Mouse (Mus musculus) left cerebral cortex, postnatal 14 days (tissue): Measurements from ENCODE around the gene Sbno1. TPM values are rescaled to one million over a fixed set of nuclear protein-coding genes. Genes with fewer than 3 reads are reported as not detected.
"Not testable (repeated sequence)": the region's sequence is repeated elsewhere in the genome, so short reads cannot be mapped to it uniquely, and the experiment has no call there.

Source experiments
- DNase-seq, 2 experiments: peaks; one replicate each; pipeline ENCODE4 v3.0.0; 2021 to 2022; ENCODE audit warnings: low spot score in 2 of 2, mixed read lengths in 1 of 2
- intact Hi-C: fragments of 180-260 bp; cut with DNase I; formaldehyde crosslinking; loops from one replicate; pipeline ENCODE4 v1.15.1; 2025
- long read RNA-seq, 2 experiments: library from polyadenylated mRNA; stranded (forward); transcript quantifications; one replicate each; pipeline ENCODE4 v2.0.0; 2021
- total RNA-seq, 2 experiments: library from RNA; stranded (reverse); gene quantifications; 2 replicates each; pipeline ENCODE4 v1.2.3; 2021

Sbno1 gene
- total RNA-seq: 100 to 1,000 TPM; 139 to 153 TPM
- long read RNA-seq, experiment 1, full-length matches to known transcripts: 11 of 35 reads
- long read RNA-seq, experiment 1, partial matches to known transcripts: 11 of 35 reads
- long read RNA-seq, experiment 1, other reads (novel, unspliced or antisense): 13 of 35 reads
- long read RNA-seq, experiment 2, full-length matches to known transcripts: 12 of 33 reads
- long read RNA-seq, experiment 2, partial matches to known transcripts: 8 of 33 reads
- long read RNA-seq, experiment 2, other reads (novel, unspliced or antisense): 13 of 33 reads

DNA sequence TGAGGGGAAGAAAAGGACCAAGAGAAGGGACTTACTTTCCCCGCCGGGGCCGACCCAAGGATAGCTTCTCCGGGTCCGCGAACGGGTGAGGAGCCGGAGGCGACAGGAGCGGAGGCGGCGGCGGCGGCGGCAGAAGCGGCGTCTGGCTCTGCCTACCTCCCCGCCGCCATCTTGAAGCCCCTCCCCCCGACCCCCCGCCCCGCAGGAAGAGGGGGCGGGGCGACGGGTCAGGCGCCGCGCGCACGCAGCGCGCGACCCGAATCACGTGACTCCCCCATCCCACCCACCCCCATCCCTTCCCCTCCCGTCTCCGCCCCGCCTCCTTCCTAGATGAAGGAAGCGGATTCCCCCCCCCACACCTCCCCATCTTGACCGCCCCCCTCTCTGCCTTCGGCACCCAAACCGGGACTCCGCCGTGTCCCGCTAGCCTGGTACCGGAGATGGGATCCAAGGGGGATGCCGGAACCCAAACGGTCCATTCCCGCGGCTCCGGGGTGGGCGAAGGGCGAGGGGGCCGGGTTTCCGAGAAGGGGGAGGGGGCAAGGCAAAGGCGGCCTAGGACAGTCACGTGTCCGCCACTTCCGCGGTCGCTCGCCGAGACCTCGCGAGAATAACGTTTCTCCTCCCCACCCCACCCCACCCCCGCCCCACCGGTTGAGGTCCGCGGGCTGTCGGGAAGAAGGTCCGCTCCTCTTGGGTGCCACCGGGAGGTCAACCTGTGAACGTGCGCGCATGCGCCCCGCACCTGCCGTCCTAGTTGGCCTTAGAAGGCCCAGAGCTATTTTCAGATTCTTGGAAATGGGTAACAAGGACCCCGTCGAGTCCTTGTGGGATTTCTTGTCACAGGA lies at the start of gene Sbno1:
Sbno1 (minus strand) TSS at position 590 of the 848 bp plus-strand sequence.
- DNase-seq: peak; percentile 92 to 93
- intact Hi-C loops: no loop called here

DNA sequence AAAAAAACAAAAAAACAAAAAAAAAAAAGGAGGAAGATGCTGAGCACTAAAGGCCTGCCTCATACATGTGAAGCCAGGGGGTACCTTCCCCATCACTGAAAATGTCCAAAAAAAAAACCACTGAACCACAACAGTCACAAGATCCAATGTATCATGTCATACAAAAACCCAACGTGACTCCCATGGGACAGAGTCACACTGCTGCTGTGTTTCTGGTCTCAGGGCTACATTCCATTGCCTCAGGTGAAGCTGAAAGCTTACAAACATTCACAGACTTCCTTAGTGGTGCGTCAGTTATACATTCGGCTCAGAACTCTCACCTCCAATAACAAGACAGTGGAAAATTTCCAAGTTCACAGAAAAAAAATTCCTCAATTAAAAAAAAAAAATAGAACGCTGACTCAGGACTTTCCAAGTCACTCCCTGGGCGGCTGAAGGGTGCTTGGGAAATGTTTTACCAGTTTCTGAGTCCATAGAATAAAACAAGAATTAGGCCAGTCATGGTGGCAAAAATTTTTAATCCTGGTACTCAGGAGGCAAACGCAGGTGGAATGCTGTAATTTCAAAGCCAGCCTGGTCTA lies 44.9 kb upstream of the Sbno1 start:
- intact Hi-C loops: no loop called here
- DNase-seq: no peak

DNA sequence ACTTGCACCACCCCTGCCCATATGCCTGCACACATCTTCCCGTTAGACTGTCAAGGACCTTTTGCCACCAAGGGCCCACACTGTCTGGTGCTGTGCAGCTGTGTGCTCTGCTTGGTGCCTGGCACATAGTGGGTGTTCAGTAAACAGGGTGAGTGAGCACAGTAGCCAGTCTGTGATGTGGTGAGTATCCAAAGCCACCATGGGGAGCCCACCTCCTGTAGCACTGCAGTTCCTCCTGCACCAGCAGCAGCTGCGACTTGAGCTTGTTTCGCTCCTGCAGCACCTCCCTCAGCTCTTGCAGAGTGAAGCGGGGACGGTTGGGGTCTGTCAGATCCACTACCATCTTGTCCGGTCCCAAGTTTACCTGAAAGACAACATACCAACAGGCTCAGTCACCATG lies 43.7 kb upstream of the Sbno1 start:
- DNase-seq: no peak
- intact Hi-C loops: no loop called here

DNA sequence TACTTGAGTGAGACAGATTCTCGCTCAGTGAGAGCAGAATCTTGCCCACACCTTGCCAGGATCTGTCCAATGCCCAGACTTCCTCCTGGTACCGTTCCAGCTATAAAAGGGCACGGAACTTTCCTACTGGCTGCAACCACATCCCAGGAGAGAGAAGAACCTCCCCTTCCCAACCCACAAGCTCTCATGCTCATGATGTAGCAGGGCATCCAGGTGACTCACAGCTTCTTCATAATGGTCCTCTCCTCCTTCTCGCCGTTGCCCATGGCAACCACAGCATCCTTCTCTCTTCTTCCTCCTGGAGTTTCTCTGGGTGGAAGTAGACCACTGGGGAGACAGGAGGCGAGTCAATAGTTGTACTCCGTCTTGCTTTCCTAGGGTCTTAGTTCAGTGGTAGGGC lies 42.6 kb upstream of the Sbno1 start:
- intact Hi-C loops: no loop called here
- DNase-seq: no peak

DNA sequence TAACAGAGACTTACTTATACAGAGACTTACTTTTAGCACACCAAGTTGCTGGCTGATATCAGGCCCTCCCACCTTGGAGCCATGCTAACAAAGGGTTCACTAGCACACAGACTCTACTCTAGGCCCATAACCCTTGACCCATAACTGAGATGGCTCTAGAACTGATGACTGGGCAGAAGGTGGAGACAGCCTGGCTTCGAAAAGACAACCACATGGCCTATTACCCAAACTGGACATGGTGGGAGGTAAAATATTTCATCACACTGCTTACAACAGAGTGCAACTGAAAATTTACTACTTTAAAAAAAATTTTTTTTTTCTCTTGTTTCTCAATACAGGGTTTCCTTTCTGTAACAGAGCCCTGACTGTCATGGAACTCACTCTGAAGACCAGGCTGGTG lies 42.0 kb upstream of the Sbno1 start:
- intact Hi-C loops: no loop called here
- DNase-seq: no peak

DNA sequence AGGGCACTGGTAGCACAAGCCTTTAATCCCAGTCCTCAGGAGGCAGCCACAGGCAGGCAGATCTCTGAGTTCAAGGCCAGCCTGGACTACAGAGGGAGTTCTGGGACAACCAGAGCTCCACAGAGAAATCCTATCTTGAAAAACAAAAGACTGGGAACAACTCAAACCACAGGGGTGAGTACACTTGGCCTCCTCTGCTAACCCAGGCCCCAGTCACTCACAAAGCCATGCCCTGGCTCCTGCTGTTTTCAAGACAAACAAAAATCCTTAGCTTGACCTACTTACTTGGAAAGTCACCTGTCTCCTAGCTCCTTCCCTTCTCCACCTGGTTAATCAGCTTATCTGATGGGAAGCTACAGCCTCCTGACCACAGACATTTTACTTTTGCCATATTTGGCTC lies 39.1 kb upstream of the Sbno1 start:
- DNase-seq: no peak
- intact Hi-C loops: no loop called here

DNA sequence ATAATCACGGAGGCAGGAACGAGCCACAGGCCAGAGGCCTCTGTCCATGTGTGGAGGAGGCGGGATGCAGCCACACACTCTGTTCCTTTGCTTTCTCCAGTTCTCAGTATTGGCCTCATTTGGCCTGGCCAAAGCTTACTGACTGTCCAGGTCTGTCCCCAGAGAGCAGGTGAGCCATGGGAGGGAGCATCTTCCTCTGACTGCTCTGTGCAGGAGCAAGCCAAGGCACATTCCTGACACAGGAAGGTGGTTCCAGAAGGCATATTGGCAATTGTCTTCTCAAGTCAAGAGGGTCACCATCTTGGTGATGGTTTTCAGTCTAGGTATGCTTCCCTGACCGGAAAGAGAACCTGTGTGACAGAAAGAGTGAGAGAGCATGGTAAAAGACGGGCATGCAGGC lies 37.7 kb upstream of the Sbno1 start:
- no peak for DNase-seq
- intact Hi-C loops: no loop called here

DNA sequence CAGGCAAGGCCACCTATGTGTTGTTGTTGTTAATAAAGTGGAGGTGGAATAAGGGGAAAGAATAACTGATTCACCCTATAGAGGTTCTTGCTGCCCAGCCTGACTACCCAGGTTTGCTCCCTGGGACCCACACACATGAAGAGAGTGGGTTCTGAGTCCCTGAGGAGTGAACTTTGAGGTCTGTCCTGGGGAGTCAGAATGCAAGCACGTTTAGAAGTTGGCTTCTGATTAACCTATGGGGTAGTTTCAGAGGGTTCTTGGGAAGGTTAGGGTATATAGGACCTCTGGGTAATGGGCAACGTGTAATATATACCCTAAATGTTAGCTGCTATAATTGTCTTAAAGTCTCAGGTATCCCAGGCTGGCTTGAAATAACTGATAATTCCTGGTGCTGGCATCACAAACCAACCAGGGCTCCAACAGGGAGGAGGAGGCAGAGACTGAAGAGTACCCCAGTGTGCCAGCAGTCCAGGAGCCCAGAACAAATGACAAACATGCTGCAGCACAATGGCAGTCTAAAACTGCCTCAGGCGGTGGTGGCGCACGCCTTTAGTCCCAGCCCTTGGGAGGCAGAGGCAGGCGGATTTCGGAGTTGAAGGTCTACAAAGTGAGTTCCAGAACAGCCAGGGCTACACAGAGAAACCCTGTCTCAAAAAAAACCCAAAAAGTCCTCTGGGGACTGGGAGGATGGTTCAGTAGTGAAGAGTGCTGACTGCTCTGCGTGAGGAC lies 36.7 kb upstream of the Sbno1 start:
- DNase-seq: no peak
- intact Hi-C loops: no loop called here

DNA sequence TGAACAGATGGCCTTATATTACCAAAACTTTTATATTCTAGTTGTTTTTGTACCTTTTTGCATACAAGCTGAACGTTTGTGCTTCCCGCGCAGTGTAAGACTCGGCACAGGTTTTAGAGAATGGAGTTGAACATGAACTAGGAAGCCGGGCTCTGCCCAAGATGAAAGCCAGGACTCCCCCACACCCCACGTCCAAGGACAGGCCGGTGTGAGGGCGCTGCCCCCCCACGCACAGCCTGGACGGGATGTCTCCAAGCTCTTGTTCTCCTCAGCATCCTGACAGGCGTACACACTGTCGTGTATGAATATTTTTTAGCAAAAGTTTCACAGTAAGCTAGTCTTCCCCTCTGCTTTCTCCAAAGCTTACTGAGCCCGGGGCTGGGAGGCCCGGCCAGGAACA lies 35.1 kb upstream of the Sbno1 start:
- intact Hi-C loops, DNase-seq: not testable (repeated sequence)

DNA sequence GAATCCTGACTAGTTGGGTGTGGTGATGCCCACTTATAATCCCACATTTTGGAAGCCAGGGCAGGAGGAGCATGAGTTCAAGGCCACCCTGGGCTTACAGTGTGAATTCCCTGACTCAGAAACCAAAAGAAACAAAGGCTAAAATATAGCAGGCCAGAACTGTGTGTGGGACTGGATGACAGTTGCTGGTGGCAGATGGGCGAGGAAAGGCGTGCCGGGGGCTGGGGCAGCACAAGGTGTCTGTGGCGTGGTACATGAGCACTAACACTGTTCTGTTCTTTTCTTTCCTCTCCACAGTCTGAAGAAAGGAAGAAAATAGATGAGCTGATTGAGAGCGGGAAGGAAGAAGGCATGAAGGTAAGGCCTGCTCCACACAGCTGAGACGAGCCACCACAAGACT lies 31.0 kb upstream of the Sbno1 start:
- intact Hi-C loops: no loop called here
- no peak for DNase-seq

DNA sequence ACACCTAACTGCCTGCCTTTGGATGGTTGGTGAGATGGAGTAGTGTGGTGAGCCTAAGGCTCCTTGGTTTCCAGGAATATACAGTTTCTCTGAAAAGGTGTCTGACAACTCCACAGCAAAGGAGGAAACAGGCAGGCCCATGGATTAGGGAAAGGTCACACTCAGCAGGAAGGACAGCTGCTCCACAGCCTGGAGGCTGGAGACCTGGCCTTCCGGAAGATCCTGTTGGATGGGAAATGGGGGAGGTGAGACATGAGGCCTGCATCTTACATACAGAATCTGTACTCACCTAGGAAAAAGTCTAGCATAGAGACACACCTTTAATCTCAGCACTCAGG lies 28.2 kb upstream of the Sbno1 start:
- intact Hi-C loops: no loop called here
- no peak for DNase-seq

DNA sequence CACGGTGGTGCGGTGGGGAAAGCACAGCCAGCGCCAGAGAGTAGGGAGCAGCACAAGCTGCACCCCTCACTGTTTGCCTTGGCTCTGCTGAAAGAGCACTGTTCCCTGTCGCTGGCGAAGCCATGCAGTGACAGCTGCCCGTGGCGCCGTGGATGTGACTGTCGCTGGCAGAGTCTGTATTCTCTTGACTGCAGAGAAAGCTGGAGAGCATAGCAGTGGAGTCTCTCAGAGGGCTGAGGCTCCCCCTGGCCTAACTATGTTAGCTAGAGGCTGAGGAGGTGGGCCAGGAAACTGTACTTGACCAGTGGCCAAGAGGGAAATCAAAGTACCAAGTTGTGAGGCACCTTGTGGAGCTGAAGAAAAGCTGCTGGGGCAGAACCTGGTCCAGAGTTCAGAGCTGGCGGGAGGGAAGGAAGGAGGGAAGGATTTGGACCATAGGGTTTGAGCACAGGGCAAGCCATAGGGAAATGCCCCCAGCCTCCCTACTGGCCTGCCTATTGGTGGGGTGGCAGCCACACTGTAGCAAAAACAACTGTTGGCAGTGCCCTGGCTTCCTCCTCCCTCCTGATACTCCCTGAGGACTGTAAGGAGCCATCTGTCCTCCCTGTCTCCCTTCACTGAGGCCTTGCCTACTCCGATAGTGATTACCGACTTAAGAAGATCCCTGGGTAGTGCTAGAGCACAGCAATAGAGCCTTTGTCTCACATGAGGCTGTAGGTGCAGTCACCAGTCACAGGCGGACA lies 27.7 kb upstream of the Sbno1 start:
- peak; percentile 64 to 70 for DNase-seq
- intact Hi-C loops: no loop called here

DNA sequence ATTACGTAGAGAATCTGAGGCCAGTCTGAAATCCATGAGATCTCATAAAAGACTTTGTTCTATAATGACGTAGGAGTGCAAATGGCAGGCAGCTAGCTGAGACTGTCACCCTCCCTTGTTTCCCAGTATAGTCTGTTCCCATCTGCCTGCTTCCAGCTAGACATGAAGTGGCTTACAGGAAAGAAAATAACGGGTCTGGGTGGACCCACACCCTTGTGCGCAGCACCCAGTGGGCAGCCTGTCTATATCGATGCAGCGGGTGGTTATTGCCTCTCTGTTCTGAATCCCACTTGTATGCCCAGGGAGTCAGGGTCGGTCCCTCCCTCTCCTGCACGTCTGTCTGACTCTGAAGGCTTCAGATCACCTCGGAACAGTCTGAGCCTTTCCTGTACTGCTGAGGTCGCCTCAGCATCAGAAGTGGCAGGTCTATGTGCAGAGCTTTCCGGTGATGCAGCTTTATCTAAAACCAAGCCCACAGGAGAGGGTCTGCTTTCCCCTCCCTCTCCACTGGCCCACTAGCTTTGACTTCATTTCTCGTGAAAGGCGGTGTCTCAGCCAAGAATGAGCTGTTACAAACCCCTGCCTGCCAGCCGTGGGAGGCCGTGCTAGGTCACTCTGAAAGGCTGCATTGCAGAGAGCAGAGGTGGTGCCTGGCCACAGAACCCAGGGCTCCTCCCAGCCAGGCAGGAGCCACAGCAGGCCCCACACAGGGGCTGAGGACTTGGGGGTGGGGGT lies 26.9 kb upstream of the Sbno1 start:
- intact Hi-C loops: no loop called here
- peak in 1 of 2 experiments; percentile 51 for DNase-seq

DNA sequence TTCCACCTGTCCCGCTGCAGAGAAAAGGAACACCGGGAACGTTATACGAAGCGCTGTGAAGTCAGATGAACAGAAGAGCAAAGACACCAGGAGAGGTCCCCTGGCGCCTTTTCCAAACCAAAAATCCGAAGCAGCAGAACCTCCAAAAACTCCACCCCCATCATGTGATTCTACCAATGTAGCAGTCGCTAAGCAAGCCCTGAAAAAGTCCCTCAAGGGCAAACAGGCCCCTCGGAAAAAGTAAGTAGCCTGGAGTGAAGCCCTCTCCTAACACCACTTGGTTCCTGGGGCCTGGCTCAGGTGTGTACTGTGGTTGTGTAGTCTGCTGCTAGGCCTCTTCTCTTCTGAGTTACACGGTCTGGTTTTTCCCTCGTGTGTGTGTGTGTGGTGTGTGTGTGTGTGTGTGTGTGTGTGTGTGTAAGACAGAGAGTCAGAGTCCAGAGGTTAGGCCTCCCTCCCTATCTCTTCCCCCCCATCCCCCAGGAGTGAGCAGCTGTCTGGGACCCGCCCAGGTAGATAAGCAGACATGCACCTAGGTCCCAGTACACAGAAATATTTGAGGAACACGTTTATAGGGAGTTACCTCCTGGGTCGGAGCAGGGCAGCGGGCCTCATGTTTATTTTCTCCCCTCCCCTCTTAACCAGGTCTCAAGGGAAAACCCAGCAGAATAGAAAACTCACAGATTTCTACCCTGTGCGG lies 25.0 kb upstream of the Sbno1 start:
- DNase-seq: no peak
- intact Hi-C loops: no loop called here

DNA sequence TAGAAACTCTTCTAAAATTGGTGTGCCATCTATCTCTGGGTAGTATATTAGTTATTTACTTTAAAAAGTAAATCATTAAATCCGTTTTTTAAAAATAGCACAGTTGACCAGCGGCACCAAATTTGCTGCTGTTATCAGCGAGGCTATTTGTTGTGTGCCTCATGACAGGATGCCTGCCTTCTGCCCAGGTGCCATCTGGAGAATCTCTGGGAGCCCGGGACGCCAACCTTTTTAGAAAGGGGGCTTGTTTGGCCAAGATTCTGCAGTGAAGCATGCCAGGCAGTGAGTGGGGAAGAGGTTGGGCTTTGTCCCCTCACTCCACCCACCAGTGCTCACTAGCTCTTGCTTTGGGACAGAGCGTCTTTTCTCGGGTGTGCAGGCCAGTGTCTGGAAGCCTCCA lies 24.2 kb upstream of the Sbno1 start:
- DNase-seq: no peak
- intact Hi-C loops: no loop called here

DNA sequence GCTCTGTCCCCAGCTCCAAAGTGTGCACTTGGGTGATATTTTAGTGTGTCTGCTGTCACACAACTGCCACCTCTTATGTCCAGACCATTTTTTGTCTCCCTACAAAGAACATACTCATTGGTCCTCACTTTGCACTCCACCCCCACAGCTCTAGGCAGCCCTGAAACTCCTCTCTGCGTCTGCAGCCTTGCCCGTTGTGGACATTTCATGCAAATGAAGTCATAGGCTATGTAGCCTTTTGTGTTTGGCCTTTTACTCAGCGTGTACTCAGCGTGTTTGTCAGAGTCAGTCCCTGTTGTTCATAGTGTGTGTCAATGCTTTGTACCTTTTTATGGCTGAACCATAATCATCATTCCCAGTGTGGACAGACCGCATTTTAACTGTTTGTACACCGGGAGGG lies 23.7 kb upstream of the Sbno1 start:
- intact Hi-C loops: loop anchor here (5.0 kb wide), 1 partner anchor 33 kb away; the partner anchor contains the start of gene Snrnp35
- no peak for DNase-seq

DNA sequence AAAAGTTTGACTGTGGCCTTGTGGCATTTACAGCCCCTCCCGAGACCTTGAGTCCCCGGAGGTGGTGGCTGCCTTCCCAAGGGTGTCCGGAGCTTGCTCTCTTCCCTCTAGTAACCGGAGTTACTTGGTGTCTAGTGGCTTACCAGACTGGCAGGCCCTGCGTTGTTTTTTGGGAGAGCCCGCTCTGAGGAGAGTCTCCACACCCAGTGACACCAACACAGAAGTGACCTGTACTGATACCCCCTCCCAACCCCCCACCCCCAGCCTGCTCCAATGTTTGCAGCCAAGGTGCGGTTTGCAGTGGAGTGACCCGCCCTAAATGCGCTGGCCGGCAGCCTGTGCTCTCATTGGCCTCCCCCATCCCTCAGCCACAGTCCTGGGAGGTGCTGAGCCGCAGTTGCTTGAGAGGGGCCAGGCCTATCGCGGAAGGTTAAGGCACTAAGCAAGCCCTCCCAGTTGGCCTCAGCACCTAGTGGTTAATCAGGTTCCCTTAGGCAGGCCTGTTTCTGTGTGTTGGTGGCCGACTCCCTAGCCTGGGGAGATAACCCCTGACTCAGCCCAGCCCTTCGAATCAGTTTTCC lies 20.6 kb upstream of the Sbno1 start:
- intact Hi-C loops: loop anchor here (5.0 kb wide), 1 partner anchor 36 kb away; the partner anchor contains the start of gene Snrnp35
- DNase-seq: no peak
